Mouse (Mus musculus) megakaryocyte, embryonic 14.5 days (primary cell): ENCODE results near the gene Ptbp3. TPM values are rescaled to one million over a fixed set of nuclear protein-coding genes. Genes with fewer than 3 reads are reported as not detected.
A peak's percentile ranks its signal among the peaks of the same experiment; 100 is the strongest.

Source experiments
- H3K27me3 ChIP-seq: replicated peaks from 2 replicates; pipeline ENCODE3; 2012; ENCODE audit warnings: inconsistent platforms
- H3K36me3 ChIP-seq: replicated peaks from 2 replicates; pipeline ENCODE3; 2012; ENCODE audit warnings: low read length, inconsistent platforms, mixed read lengths
- H3K4me1 ChIP-seq: 2 replicates; pipeline ENCODE4 v1.6.1; 2012; ENCODE audit warnings: inconsistent platforms
- H3K4me3 ChIP-seq: replicated peaks from 2 replicates; pipeline ENCODE3; 2012; ENCODE audit warnings: moderate library complexity, mild to moderate bottlenecking, inconsistent platforms
- H3K9me3 ChIP-seq: 2 replicates; pipeline ENCODE4 v1.6.1; 2012; ENCODE audit warnings: inconsistent platforms
- FLI1 ChIP-seq: IDR thresholded peaks from 2 replicates; pipeline ENCODE4 v1.6.1; 2012; ENCODE audit warnings: low read length, inconsistent platforms, mixed read lengths
- GATA1 ChIP-seq: IDR thresholded peaks from 3 replicates; pipeline ENCODE4 v1.6.1; 2012; ENCODE audit warnings: mixed read lengths, low read length, inconsistent platforms, borderline replicate concordance
- polyA plus RNA-seq: library from polyadenylated mRNA; stranded (reverse); fragments of >175 nt; gene quantifications from 2 replicates; pipeline ENCODE4 v1.2.3, GENCODE M21; 2012; ENCODE audit warnings: low replicate concordance; ENCODE audit not compliant: insufficient read depth

The Ptbp3 gene
- polyA plus RNA-seq, 1 experiment: 20.4 TPM

DNA sequence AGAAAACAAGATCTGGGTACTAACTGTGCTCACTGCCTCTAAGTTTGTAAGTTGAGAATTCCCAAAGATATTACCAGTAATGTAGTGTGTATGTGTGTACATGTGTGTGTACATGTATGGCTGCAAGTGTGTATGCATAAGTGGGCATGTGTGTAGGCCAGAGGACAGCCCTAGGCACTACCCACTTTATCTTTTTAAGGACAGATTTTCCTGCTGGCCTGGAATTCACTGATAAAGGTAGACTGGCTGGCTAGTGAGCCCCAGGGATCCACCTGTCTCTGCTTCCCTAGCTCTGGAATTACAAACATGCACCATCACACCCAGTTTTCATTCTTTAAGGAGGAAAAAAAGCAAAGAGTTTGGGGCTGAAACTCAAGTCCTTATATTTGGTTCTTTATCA lies 6.0 kb upstream of the Ptbp3 start:
- no peaks in the 10 kb centered on the region for H3K9me3 ChIP-seq
- TF ChIP-seq FLI1 (no peak), GATA1 (no peak)
- no peaks in the 10 kb centered on the region for H3K27me3 ChIP-seq
- H3K4me3 ChIP-seq: no peak overlapping the region
- peaks cover 34% of the 10 kb centered on the region for H3K4me1 ChIP-seq
- no peaks in the 10 kb centered on the region for H3K36me3 ChIP-seq

DNA sequence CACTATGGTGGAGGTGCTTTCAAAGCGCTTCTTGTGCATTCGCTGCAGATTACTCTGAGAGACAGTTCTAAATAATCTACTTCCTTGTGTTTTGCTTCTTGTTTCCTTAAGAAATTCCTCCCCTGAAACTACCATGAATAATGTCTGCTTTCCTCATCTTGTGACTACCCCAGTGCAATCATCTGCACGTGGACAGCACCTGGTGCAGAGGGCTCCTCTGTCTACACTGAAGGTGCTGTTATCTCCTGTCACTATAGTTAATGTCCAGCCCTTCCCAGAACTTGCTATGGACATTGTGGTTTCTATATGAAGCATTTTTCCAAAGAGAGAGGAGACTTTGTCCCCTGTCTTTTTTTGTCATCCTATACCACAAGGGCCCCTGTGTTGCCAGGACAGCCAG lies 4.4 kb upstream of the Ptbp3 start:
- Histone ChIP-seq H3K4me1 (peaks cover 31% of the 10 kb centered on the region), H3K4me3 (peak overlapping the region; percentile 42), H3K36me3 (no peaks in the 10 kb centered on the region), H3K27me3 (no peaks in the 10 kb centered on the region), H3K9me3 (no peaks in the 10 kb centered on the region)
- no peak for TF ChIP-seq FLI1
- TF ChIP-seq GATA1: no peak

DNA sequence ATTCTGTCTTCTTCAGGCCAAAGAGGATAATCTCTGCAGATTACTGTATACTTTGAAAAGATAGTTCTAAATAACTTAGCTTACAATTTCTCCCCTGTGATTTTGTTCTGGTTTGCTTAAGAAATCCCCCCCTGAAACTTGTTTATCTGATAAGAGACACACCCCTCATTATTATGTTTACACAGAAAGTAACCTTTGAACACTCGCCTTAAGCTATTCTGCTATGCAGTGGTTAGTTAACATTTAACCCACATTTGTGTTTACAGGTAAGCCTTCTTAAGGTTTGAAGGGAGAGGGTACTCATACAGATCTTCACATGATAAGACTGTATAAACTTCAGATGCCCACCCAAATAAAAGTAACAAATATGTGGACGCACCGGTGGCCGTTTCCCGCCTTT lies 3.7 kb upstream of the Ptbp3 start:
- Histone ChIP-seq H3K36me3 (no peaks in the 10 kb centered on the region), H3K9me3 (no peaks in the 10 kb centered on the region), H3K4me3 (no peak overlapping the region), H3K4me1 (peaks cover 25% of the 10 kb centered on the region), H3K27me3 (no peaks in the 10 kb centered on the region)
- TF ChIP-seq FLI1 (no peak), GATA1 (no peak)

DNA sequence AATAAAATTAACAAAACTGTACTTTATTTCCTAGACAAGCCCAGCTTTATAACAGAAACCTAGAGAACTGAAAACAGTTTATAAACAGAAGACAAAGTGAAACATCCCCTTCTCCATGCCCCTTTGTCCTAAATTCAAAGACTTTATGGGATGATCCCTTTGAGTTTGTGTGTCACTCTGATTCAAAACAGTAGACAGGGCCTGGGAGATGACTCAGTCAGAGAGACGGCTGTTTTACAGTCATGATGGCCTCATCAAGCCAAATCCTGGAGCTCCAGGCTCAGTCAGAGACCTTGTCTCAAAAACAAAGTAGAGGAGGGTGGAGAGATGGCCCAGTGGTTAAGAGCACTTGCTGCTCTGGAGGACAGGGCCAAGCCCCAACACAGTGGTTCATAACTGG lies 2.7 kb upstream of the Ptbp3 start:
- no peaks in the 10 kb centered on the region for H3K27me3 ChIP-seq
- no peak for TF ChIP-seq GATA1
- no peak for TF ChIP-seq FLI1
- no peak overlapping the region for H3K4me3 ChIP-seq

DNA sequence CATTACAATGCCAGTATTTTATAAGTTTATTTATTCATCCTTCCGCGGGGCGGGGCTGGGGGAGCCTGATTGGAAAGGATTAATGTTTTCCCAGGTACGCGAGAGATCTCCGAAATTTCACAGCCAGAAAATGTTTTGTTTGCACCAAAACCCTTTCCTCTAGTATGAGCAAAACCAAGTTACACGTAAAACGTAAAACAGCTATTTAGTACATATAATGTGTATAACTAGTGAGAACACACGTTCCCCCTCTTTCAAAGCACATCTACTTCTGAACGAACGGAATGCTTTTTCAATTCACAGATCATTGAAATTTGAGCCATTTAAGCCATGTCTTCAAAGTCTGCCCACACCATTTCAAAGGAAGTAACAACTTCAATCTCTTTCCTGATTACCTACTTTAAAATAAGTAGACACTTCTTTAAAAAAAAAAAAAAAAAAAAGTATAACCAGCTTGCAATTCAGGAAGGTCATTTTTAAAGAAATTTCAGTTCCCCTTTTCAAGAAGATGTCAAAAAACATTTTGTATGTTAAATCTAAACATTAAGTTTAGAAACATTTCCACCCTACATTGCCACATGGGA lies 905 bp upstream of the Ptbp3 start:
- Histone ChIP-seq H3K36me3 (no peaks in the 10 kb centered on the region), H3K9me3 (no peaks in the 10 kb centered on the region), H3K4me1 (peaks cover 30% of the 10 kb centered on the region), H3K4me3 (peak overlapping the region; percentile 95), H3K27me3 (no peaks in the 10 kb centered on the region)
- TF ChIP-seq GATA1: no peak

More for the DNA sequence above, 2.7 kb upstream of the Ptbp3 start:
- no peaks in the 10 kb centered on the region for H3K9me3 ChIP-seq
- H3K36me3 ChIP-seq: no peaks in the 10 kb centered on the region
- H3K4me1 ChIP-seq: peaks cover 26% of the 10 kb centered on the region

DNA sequence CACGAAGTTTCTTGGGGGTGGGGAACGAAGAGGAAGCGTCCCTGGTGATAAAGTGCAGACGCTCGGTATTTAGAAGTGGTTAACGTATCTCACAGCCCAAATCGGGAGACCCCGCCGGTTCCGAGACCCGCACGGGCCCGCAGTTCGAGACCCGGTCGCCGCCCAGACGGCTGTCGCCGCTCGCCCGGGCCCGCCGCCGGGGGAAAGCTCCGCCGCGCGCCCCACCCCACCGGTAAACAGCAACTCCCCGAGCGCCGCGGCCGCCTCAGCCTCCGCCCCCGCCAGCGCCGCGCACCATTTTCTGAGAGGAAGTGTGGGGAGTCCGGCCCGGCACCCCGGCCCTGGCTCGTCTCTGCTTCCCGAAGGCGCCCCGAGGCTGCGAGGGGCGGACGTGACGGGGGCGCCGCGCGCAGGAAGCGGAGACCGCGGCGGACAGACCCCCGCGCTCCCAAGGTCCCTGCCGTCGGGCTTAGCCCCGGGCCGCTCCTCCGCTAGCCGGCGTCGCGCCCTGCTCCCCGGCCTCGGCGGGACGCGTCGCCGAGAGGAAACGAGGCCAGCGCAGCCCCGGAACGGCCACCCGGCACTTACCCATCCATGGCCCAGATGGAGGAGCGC lies 497 bp downstream of the Ptbp3 start:
- no peaks in the 10 kb centered on the region for H3K27me3 ChIP-seq
- H3K9me3 ChIP-seq: no peaks in the 10 kb centered on the region
- H3K36me3 ChIP-seq: no peaks in the 10 kb centered on the region
- TF ChIP-seq FLI1 (no peak), GATA1 (no peak)
- peaks cover 33% of the 10 kb centered on the region for H3K4me1 ChIP-seq
- H3K4me3 ChIP-seq: peak overlapping the region; percentile 95

DNA sequence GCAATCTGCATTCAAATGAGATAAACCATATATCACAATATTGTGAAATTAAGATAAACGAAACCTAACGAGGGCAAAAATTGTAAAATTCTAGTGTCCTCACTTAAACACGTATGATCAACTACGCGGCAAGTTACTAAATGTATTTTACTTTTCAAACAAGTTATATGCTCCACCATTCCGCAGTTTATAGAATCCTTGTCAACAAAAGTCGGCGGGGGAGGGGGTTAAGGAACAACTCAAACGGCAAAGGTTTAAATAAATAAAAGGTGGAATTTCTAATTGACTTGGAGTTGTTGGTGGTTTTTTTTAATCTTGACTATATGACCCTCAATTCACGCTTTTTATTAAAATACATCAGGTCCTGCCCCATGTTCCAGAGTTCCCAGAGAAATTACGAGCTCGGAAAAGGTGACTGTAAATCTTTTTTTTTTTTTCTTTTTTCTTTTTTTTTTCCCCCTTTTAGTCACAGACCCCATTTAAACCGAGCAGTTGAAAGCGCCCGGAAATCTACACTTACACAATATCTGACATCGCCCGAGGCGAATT lies 1.1 kb downstream of the Ptbp3 start:
- no peaks in the 10 kb centered on the region for H3K9me3 ChIP-seq
- peak overlapping the region; percentile 95 for H3K4me3 ChIP-seq
- peaks cover 3% of the 10 kb centered on the region for H3K36me3 ChIP-seq
- no peaks in the 10 kb centered on the region for H3K27me3 ChIP-seq
- peaks cover 30% of the 10 kb centered on the region for H3K4me1 ChIP-seq
- TF ChIP-seq GATA1: no peak
- no peak for TF ChIP-seq FLI1

DNA sequence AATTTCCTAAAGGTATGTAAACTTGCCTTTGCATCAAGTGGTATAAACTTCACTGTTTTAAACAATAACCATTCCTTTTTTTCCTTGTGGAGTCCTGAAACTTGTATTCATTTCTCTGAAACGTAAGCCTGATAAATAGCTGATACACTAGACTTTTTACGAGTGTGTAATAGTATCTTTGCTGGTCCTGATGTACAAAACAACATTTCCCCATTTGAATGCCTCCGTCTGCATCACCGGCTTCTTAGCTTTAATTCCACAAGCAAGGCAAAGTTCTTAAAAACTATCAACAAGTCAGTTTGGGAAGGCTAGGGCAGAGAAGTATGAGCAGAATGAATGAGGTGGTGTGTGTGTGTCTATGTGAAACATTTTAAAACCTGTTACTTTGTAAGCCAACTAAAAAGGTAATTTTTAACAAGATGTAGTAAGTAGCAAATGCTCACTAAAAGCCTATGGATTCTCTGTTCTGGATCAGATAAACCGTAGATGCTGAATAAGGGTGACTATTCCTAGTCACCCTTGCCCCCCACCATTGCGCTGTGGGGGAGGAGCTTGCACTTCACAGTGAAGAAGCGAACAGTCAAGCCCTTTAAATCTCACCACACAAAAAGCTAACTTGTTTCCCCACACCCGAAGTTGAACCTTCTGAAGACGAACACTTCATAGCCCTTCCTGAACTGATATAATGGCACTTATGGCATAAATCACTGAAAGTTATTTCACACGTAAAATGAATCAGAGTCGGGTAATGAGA lies 1.9 kb downstream of the Ptbp3 start:
- H3K4me3 ChIP-seq: peak overlapping the region; percentile 95
- no peaks in the 10 kb centered on the region for H3K27me3 ChIP-seq
- peaks cover 3% of the 10 kb centered on the region for H3K36me3 ChIP-seq
- H3K4me1 ChIP-seq: peaks cover 33% of the 10 kb centered on the region
- no peaks in the 10 kb centered on the region for H3K9me3 ChIP-seq
- no peak for TF ChIP-seq GATA1
- no peak for TF ChIP-seq FLI1

DNA sequence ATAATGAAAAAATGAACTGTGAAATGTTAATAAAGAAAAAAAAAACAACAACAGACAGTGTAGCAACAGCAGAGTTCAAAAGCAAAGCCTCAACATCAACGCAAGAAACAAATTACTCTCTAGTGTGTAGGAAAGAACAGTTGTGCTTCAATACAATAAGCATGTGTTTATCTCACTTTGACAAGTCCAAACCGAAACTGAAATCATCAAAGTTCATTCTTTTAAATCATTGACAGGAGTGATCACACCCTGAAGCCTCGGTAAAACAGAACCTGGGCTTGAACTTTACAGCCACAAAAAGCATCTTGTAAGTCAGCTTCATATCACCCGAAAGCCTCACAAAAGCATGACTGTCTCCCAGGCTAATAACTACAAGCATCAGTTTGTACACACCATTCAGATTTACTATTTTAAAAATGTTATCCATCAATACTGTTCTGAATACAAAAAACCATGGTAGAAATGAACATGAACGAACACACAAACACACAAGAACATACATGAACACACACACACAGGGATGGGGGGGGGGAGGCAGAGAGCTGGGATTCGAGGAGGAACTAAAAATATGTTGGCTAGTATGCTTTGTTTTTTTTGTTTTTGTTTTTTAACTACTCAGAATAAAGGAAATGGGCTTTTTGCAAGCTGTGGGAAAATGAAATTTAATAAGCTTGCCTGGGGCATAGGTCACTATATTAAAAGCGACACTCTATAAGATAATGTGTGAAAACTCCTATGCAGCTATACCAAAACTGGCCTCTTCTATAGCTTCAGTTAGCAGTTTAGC lies 2.7 kb downstream of the Ptbp3 start:
- no peak for TF ChIP-seq GATA1
- TF ChIP-seq FLI1: no peak
- H3K4me1 ChIP-seq: peaks cover 36% of the 10 kb centered on the region

More for the DNA sequence above, 2.7 kb downstream of the Ptbp3 start:
- Histone ChIP-seq H3K4me3 (peak overlapping the region; percentile 95), H3K36me3 (peaks cover 6% of the 10 kb centered on the region), H3K9me3 (no peaks in the 10 kb centered on the region), H3K27me3 (no peaks in the 10 kb centered on the region)
